Mouse (Mus musculus): ENCODE data around the gene Akirin2.

Gene Akirin2

DNA sequence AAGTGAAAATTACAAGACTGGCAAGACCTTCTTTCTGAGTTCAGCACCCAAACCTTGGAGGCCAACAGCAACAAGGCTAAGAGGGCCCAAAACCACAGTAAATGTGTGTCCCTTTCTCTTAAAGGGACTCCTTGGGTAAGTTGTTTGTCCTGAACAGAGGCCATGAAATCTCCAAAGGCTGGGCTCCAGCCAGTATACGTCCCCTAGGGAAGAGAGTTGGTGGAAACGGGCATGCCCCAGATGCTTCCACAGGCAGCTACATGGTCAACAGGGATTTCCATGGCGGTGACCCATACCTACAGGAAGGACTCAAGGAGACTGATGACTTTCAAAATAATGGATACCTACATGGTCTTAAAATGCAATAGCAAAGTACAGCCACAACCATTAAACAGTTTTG, 32.7 kb downstream of the Akirin2 start:
- DNase-seq (ENCODE audit: extremely low read depth, low read depth) = no peak

- DNase-seq (ENCODE audit: extremely low read depth, low read depth) = no peak
These were observed 34.3 kb downstream of the Akirin2 start for GRCm38 (mm10) chr4:34584871-34585607.

DNA sequence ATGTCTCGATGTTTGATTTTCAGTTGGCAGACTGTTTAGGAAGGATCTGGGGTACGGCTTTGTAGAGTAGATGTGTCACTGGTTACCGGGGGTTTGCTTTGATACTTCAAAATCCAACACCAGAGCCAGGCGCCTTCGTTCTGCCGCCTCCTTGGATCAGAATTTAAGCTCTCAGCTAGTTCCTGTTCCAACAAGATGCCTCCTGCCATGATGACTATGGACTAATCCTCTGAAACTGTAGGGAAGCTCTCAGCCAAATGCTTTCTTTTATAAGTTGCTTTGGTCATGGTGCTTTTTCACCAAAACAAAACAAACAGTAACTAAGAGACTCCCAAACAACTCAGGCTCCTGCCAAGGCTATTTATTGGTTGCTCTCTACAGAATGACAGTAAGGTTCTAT, 52.4 kb downstream of the Akirin2 start:
- no peak for DNase-seq (ENCODE audit: extremely low read depth, low read depth)

DNA sequence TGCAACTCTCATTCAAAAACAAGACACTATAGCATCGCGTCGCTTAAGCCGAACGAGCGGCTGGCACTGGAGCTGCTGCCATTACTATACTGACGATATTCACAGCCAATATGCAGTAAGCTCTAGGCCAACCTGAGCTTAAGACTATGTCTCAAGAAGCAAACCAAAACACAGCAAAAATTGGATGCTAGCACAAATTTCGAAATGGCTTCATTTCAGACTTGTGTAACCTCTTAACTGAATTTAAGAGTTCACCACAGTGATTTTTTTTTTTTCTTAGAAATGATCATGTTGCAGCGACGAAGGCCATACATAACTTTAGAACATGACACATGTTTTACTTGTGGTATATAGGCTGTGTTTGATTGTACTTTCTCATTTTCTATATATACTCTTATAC, 55.9 kb downstream of the Akirin2 start:
- no peak for DNase-seq (ENCODE audit: extremely low read depth, low read depth)

- DNase-seq (ENCODE audit: extremely low read depth, low read depth) = peak; percentile 36
These were observed 62.9 kb downstream of the Akirin2 start for GRCm38 (mm10) chr4:34613571-34614145.

DNA sequence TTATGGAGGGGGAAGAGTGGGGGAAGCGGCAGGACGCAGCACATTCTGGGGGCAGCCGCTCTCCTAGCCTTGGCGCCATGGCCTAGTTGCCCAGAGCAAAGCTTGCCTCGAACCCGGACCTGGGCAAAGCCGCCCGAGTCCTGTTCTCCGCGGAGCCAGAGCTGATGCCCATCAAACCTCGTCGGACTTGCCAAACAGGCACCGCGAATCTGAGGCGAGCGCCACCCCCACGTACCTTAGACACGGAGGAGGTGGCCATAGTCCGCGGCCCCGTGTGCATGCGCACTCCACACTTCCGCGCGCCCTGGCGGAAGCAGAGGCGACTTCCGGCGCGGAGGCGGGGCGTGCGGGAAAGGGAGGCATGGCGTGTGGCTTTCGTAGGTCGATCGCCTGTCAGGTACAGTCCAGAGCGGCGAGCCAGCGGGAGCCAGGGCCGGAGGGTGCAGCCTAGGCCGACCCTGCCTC, 63.9 kb downstream of the Akirin2 start, which contains the start of the genes Orc3 and Rars2:
Gene Orc3 (minus strand): TSS at position 315 of the 465 bp plus-strand sequence.
Gene Rars2 (plus strand): TSS at position 328 of the 465 bp plus-strand sequence.
- DNase-seq (ENCODE audit: extremely low read depth, low read depth) = peak; percentile 68

DNA sequence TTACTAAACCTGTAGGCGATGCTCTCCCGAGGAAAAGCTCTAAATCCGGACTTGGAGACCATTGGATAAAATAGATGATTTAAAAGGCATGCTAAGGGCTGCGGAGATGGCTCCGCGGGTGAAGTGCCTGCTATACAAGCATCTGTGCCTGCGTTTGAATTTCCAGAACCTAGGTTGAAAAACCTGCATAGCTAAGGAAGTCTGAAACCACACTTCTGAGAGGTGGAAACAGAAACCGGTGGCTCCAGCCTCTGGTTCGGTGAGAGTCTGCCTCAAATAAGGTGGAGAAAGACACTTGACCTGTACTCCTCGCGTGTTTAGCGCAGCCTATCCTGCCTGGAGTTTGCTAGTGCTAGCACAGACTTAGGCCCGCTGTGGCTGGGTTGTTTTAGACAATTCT, 64.6 kb downstream of the Akirin2 start:
- DNase-seq (ENCODE audit: extremely low read depth, low read depth) = peak; percentile 43

- DNase-seq (ENCODE audit: extremely low read depth, low read depth) = no peak
These were observed 65.4 kb downstream of the Akirin2 start for GRCm38 (mm10) chr4:34616146-34616545.
